Mouse (Mus musculus): ENCODE results near the gene Lrrc9. TPM values are rescaled to one million over a fixed set of nuclear protein-coding genes. Genes with fewer than 3 reads are reported as not detected.

Lrrc9 gene
- polyA plus RNA-seq, 1 experiment from 2014 or later: 0.26 TPM

Small RNAs within 50 kb of the gene (microRNA-seq; reads per million reads assigned to microRNA genes)
- gene Gm44392 (ENCODE audit: borderline number of aligned reads): not detected

Other genes starting within 250 kb of the Lrrc9 start
- 84.9 and 87.0 TPM in 2 replicates for gene Rtn1, start 32.8 kb upstream of the Lrrc9 start, polyA plus RNA-seq (2014; fragmentation: Nextera tagmentation; extraction: Ambion mirVana)
- gene Pcnx4, start 94.5 kb downstream of the Lrrc9 start, polyA plus RNA-seq (2014; fragmentation: Nextera tagmentation; extraction: Ambion mirVana): 12.4 and 13.6 TPM in 2 replicates
- gene Gm4756, start 207.8 kb downstream of the Lrrc9 start, polyA plus RNA-seq (2014; fragmentation: Nextera tagmentation; extraction: Ambion mirVana): not detected in 2 replicates
- gene Dhrs7, start 223.0 kb downstream of the Lrrc9 start, polyA plus RNA-seq (2014; fragmentation: Nextera tagmentation; extraction: Ambion mirVana): 37.3 and 44.6 TPM in 2 replicates

Data from embryonic facial prominence, embryonic 14.5 days (tissue).